In genomic region chr19:5463791-5464562, GRCm38 (mm10) we compare ENCODE assay signal across 9 mouse cellular contexts. TPM values are rescaled to one million over a fixed set of nuclear protein-coding genes. Genes with fewer than 3 reads are reported as not detected.
DNase-seq lines count a peak whose midpoint lies in the region; ATAC-seq and TF ChIP-seq lines count a peak whose summit lies in the region.
"Had no signal": no experiment of that assay in that cellular context is flagged by ENCODE, and none has a peak within 500 bp of the region (broad histone marks: within the 10 kb centered on the region; RNA-seq: fewer than 3 reads in every experiment).

No protein-coding gene starts in this region.

- no peaks in the 10 kb centered on the region for H3K27me3 ChIP-seq in MEL (ENCODE audit: control insufficient read depth in 1 of 2, insufficient read depth in 2 of 2, low read length in 2 of 2)
- H3K27me3 ChIP-seq in midbrain, embryonic 14.5 days (ENCODE audit: control insufficient read depth, insufficient read depth, low read length) = no peaks in the 10 kb centered on the region
- H3K27me3 ChIP-seq: liver, embryonic 13.5 days had no signal

- peak; percentile 61 for ATAC-seq in midbrain, embryonic 14.5 days (ENCODE audit: low FRiP score, low TSS enrichment)

- no peak overlapping the region for H3K4me3 ChIP-seq in MEL (ENCODE audit: control insufficient read depth in 1 of 2, insufficient read depth in 1 of 2, low read depth in 2 of 2, low read length in 2 of 2)
- peak overlapping the region; percentile 28 for H3K4me3 ChIP-seq in midbrain, embryonic 14.5 days (replicated peaks; ENCODE audit: low read depth, low read length)
- H3K4me3 ChIP-seq: liver, embryonic 13.5 days had no signal

- H3K4me1 ChIP-seq in MEL (ENCODE audit: control insufficient read depth in 1 of 2, insufficient read depth in 2 of 2, low read length in 2 of 2) = peaks cover 0 to 19% of the 10 kb centered on the region in 2 experiments; a peak in 3 of 4 replicates
- peaks cover 19% of the 10 kb centered on the region for H3K4me1 ChIP-seq in midbrain, embryonic 14.5 days (ENCODE audit: control insufficient read depth, insufficient read depth, low read length)

- no peaks in the 10 kb centered on the region; a peak in 2 of 4 replicates for H3K36me3 ChIP-seq in MEL (ENCODE audit: control insufficient read depth in 1 of 2, insufficient read depth in 2 of 2, low read length in 2 of 2)
- H3K36me3 ChIP-seq in midbrain, embryonic 14.5 days (ENCODE audit: control insufficient read depth, insufficient read depth, low read length) = peaks cover 51% of the 10 kb centered on the region

- peak; percentile 37 to 60 for DNase-seq in adrenal gland, adult 18-20 months (ENCODE audit: low spot score in 2 of 2)
- DNase-seq in adrenal gland, adult 8-10 months = no peak
- DNase-seq in MEL (ENCODE audit: low read depth, low spot score) = peak; percentile 62
- DNase-seq in embryo, embryonic 11 days = peak; percentile 85
- DNase-seq in heart, postnatal 10 days = peak; percentile 71 to 73
- peak; percentile 60 to 82 for DNase-seq in kidney, postnatal 25 days
- peak; percentile 91 for DNase-seq in midbrain, embryonic 14.5 days
- DNase-seq in thymus, postnatal 36 days = peak; percentile 72 to 73
- DNase-seq: liver, embryonic 13.5 days had no signal

- no peak for TF ChIP-seq EP300 in MEL (IDR thresholded peaks at IDR 0.05; ENCODE audit: low read depth in 1 of 2, low read length in 2 of 2)

- H3K9me3 ChIP-seq in MEL (replicated peaks; ENCODE audit: insufficient read depth, low read length) = no peaks in the 10 kb centered on the region
- H3K9me3 ChIP-seq in midbrain, embryonic 14.5 days (ENCODE audit: control insufficient read depth, low read length) = no peaks in the 10 kb centered on the region
- H3K9me3 ChIP-seq: liver, embryonic 13.5 days had no signal

- intact Hi-C loops in heart, postnatal 10 days (cut with DNase I) = loop anchor here (2.0 kb wide), 1 partner anchor 23 kb away; no protein-coding TSS in a partner anchor

- H3K9ac ChIP-seq in MEL (ENCODE audit: control insufficient read depth, low read depth, low read length, poor library complexity, severe bottlenecking) = no peak overlapping the region
- H3K9ac ChIP-seq in midbrain, embryonic 14.5 days (replicated peaks; ENCODE audit: low read length) = peak overlapping the region; percentile 59
- H3K9ac ChIP-seq: liver, embryonic 13.5 days had no signal

- H3K79me2 ChIP-seq in MEL (ENCODE audit: control insufficient read depth, insufficient read depth, low read length, poor library complexity) = peaks cover 4% of the 10 kb centered on the region

- TF ChIP-seq POLR2A in MEL (IDR thresholded peaks at IDR 0.05; ENCODE audit: control insufficient read depth in 1 of 2, insufficient read depth in 1 of 2, low read depth in 1 of 2, low read length in 2 of 2, poor library complexity in 1 of 2) = no peak

- no peak overlapping the region for H3K27ac ChIP-seq in MEL (ENCODE audit: control insufficient read depth, low read depth, low read length)
- peak overlapping the region; percentile 70 for H3K27ac ChIP-seq in midbrain, embryonic 14.5 days (replicated peaks; ENCODE audit: low read depth, low read length)
- H3K27ac ChIP-seq: liver, embryonic 13.5 days had no signal

- H3K4me2 ChIP-seq in midbrain, embryonic 14.5 days (ENCODE audit: low read length) = peak overlapping the region; percentile 56
- H3K4me2 ChIP-seq: liver, embryonic 13.5 days had no signal

- WGBS in midbrain, embryonic 14.5 days = 37% methylated on average over 15 of the region's 15 CpGs

- peak; percentile 77 to 93 (median 90) for TF ChIP-seq CTCF in MEL (IDR thresholded peaks at IDR 0.05 in 2 of 3, conservative IDR thresholded peaks at IDR 0.05 in 1 of 3; ENCODE audit: control insufficient read depth in 1 of 3, insufficient read depth in 1 of 3, low read depth in 2 of 3, low read length in 3 of 3, poor library complexity in 1 of 3, severe bottlenecking in 1 of 3)

- TF ChIP-seq RAD21 in MEL (IDR thresholded peaks at IDR 0.05; ENCODE audit: low read depth, low read length) = peak; percentile 49

TF ChIP-seq in MEL, 35 proteins besides CTCF, POLR2A, EP300 and RAD21:
- TF ChIP-seq SMC3 (IDR thresholded peaks at IDR 0.05; ENCODE audit: low read depth, low read length) (peak; percentile 52), ELF1 (IDR thresholded peaks at IDR 0.05; ENCODE audit: low read depth, low read length) (no peak)

RNA-seq across cellular contexts. Expression of gene Fibp, which starts 3.6 kb away (rescaled TPM):
- 10 to 100 TPM; 75.0 to 82.0 TPM for total RNA-seq in adrenal gland, adult 18-20 months (2021)
- 100 to 1,000 TPM in 2 of 4 experiments, 10 to 100 TPM in 2; 95.6 to 139 (median 110) TPM for total RNA-seq in adrenal gland, adult 8-10 months (2022)
- 21.9 and 28.3 TPM in 2 replicates for total RNA-seq in MEL (2012; rRNA removed)
- polyA plus RNA-seq in MEL (2012; ENCODE audit: insufficient read depth in 1 of 2, insufficient read length in 2 of 2, low read depth in 1 of 2, low replicate concordance in 2 of 2, missing spikeins in 1 of 2) = 10 to 100 TPM in 1 of 2 experiments, not detected in 1; 63.5 TPM
- total RNA-seq in heart, postnatal 10 days (2021) = 10 to 100 TPM; 90.2 to 91.5 TPM
- polyA plus RNA-seq in midbrain, embryonic 14.5 days (2014; fragmentation: Nextera tagmentation; extraction: Ambion mirVana) = 169 and 199 TPM in 2 replicates

RNA-seq across cellular contexts. Expression of gene Ctsw, which starts 4.3 kb away (rescaled TPM):
- 1 to 10 TPM; 1.0 to 2.1 TPM for total RNA-seq in adrenal gland, adult 18-20 months (2021)
- total RNA-seq in adrenal gland, adult 8-10 months (2022) = 1 to 10 TPM; 1.1 to 2.2 (median 1.6) TPM
- total RNA-seq in MEL (2012; rRNA removed) = 0.15 TPM in 1 of 2 replicates, not detected in the other
- under 1 TPM in 1 of 2 experiments, not detected in 1; 0.39 TPM for polyA plus RNA-seq in MEL (2012; ENCODE audit: insufficient read depth in 1 of 2, insufficient read length in 2 of 2, low read depth in 1 of 2, low replicate concordance in 2 of 2, missing spikeins in 1 of 2)
- total RNA-seq in heart, postnatal 10 days (2021) = under 1 TPM; 0.41 to 0.45 TPM
- 4.3 and 4.9 TPM in 2 replicates for polyA plus RNA-seq in midbrain, embryonic 14.5 days (2014; fragmentation: Nextera tagmentation; extraction: Ambion mirVana)

RNA-seq across cellular contexts. Expression of gene Ccdc85b, which starts 6.3 kb away (rescaled TPM):
- 1 to 10 TPM; 6.4 TPM for total RNA-seq in adrenal gland, adult 18-20 months (2021)
- total RNA-seq in adrenal gland, adult 8-10 months (2022) = 10 to 100 TPM in 3 of 4 experiments, 1 to 10 TPM in 1; 8.9 to 12.4 (median 11.4) TPM
- total RNA-seq in MEL (2012; rRNA removed) = 3.6 and 4.1 TPM in 2 replicates
- polyA plus RNA-seq in MEL (2012; ENCODE audit: insufficient read depth in 1 of 2, insufficient read length in 2 of 2, low read depth in 1 of 2, low replicate concordance in 2 of 2, missing spikeins in 1 of 2) = 1 to 10 TPM in 1 of 2 experiments, not detected in 1; 7.6 TPM
- total RNA-seq in heart, postnatal 10 days (2021) = 10 to 100 TPM; 12.5 to 14.5 TPM
- polyA plus RNA-seq in midbrain, embryonic 14.5 days (2014; fragmentation: Nextera tagmentation; extraction: Ambion mirVana) = 7.6 and 9.1 TPM in 2 replicates

RNA-seq across cellular contexts. Expression of gene Efemp2, which starts 9.8 kb away (rescaled TPM):
- 10 to 100 TPM; 56.9 to 91.1 TPM for total RNA-seq in adrenal gland, adult 18-20 months (2021)
- 100 to 1,000 TPM in 2 of 4 experiments, 10 to 100 TPM in 2; 64.9 to 173 (median 105) TPM for total RNA-seq in adrenal gland, adult 8-10 months (2022)
- total RNA-seq in MEL (2012; rRNA removed) = 7.5 and 10.4 TPM in 2 replicates
- polyA plus RNA-seq in MEL (2012; ENCODE audit: insufficient read depth in 1 of 2, insufficient read length in 2 of 2, low read depth in 1 of 2, low replicate concordance in 2 of 2, missing spikeins in 1 of 2) = 10 to 100 TPM in 1 of 2 experiments, not detected in 1; 17.7 TPM
- 10 to 100 TPM; 28.6 to 32.7 TPM for total RNA-seq in heart, postnatal 10 days (2021)
- 18.0 and 28.7 TPM in 2 replicates for polyA plus RNA-seq in midbrain, embryonic 14.5 days (2014; fragmentation: Nextera tagmentation; extraction: Ambion mirVana)

RNA-seq across cellular contexts. Expression of gene Fosl1, which starts 16.6 kb away (rescaled TPM):
- total RNA-seq in adrenal gland, adult 18-20 months (2021) = 1 to 10 TPM; 1.1 to 4.9 TPM
- total RNA-seq in adrenal gland, adult 8-10 months (2022) = under 1 TPM in 3 of 4 experiments, not detected in 1; 0.22 to 0.86 (median 0.56) TPM
- 1.1 and 2.0 TPM in 2 replicates for total RNA-seq in MEL (2012; rRNA removed)
- 1 to 10 TPM in 1 of 2 experiments, not detected in 1; 3.1 TPM for polyA plus RNA-seq in MEL (2012; ENCODE audit: insufficient read depth in 1 of 2, insufficient read length in 2 of 2, low read depth in 1 of 2, low replicate concordance in 2 of 2, missing spikeins in 1 of 2)
- total RNA-seq in heart, postnatal 10 days (2021) = not detected
- not detected in 2 replicates for polyA plus RNA-seq in midbrain, embryonic 14.5 days (2014; fragmentation: Nextera tagmentation; extraction: Ambion mirVana)
- polyA plus RNA-seq: liver, embryonic 13.5 days had no signal
